Mouse (Mus musculus): ENCODE data around the gene Zfhx3.

Gene Zfhx3

DNA sequence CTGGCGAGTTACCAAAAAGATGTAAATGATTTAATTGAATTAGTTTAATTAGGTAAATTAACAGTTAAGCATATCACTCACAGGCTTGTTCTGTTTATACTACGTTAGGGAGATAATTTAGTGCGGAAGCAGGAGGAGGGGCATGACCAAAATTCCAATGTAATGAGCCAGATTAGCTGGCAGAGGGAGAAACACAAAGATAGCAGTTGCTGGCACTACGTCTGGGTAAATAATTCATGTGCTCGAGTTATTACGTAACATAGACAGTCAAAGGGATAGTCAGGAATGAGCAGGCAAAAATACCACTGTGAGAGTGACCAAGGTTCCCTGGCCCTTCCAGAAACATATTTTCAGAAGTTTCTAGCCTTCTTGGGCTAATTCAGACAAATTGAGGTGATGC lies 426.6 kb downstream of the Zfhx3 start:
- DNase-seq, result no peak

DNA sequence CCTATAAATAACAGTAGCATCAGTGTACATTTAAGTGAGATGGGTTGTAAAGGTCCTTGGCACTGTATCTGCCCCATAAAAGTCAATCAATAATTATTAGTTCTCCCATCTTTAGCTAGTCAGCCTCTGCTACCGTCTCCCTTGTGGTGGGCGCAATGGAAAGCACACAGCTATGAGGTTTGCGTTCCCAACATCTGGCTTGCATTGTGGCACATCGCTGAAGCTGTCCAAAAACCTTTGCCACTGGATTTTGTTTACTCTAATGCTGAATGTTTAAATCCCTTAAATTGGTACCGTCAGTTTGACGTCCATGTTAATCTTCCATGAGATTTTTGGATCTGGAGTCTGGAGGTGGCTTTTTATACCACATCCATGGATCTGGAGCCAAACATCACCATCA lies 428.3 kb downstream of the Zfhx3 start:
- no peak for DNase-seq

DNA sequence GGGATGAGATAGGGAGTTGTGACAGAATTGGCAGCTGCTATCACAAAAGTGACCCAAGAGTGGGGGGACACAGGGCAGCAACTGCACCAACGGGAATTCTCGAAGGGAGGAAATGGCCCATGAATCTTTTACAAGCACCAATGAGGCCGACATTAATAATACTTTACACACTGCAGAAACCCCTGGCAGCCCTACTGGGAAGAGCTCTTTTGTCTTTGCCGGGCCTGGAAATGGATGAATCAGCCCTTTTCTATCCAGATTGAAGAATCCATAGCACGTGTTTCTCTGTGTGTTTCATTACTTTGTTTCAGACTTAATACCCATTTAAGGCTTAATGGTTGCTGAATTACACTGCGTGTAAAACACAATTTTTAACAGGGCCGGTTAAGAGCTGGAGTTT lies 430.6 kb downstream of the Zfhx3 start:
- no peak for DNase-seq

DNA sequence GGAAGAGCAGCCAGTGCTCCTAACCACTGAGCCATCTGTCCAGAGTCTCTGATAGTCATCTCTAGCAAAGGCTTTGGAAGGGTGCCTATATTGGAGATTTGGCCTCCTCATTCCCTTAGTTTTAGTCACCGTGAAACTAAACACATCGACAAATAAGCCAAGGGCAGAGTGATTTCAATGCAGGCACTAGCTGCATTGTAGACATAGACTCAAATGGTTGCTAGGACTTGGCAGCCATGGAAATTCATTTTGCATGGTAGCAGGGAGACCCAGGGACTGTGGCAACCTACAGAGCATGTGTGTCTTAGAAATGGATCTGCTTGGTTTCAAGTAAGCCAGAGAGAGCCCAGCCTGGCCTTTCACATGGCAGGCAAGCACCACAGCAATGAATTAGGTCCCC lies 435.6 kb downstream of the Zfhx3 start:
- DNase-seq, result no peak

DNA sequence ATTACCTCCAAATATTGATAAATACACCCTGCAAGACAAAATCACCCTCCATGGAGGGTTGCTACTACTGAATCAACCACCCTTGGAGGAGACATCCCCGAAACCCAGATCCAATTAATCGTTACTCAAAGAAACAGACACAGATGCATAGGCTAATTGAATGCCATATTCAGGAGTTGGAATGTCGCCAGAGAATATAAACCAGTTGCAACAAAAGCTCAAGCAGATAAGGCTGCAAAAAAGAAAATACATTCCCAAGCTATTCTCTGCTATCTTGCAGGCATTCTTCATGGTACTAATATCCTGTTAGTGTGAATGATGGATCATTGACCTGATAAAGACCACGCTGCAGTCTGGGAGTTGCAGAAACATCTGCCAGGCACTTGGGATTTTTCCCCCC lies 440.7 kb downstream of the Zfhx3 start:
- DNase-seq, result no peak

DNA sequence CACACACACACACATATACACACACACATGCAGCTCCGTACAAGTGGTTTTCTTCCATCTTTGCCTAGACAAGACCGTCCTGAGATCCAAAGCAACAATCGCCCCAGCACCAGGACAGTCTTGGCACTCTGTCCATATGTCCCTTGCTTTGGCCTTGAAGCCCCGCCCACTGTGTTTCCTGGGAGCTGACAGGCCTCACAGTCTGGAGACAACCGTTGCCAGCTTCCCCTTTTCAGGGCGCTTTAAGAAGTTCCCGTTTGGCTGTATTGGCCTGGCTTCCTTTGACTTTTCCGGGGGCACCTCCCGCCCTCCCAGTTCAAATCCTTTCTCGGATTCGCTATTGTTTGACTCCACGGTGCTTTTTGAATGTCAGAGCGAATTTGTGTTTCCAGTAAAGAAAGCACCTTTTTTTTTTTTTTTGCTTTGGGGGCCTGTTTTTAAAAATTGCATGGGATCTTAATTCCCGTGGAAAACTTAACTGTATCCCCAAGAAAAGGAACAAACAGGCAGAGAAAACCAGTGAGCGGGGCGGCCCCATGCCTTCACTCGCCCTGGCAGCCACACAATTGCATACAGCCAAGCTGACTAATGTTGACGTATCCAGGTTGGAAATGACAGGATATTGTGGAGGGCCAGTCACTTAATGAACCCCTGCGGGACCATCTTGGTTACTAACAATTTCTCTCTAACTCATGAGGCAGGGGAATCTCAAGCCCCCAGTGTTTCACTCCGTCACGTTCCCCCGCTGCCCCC lies 444.9 kb downstream of the Zfhx3 start:
- no peak for DNase-seq

DNA sequence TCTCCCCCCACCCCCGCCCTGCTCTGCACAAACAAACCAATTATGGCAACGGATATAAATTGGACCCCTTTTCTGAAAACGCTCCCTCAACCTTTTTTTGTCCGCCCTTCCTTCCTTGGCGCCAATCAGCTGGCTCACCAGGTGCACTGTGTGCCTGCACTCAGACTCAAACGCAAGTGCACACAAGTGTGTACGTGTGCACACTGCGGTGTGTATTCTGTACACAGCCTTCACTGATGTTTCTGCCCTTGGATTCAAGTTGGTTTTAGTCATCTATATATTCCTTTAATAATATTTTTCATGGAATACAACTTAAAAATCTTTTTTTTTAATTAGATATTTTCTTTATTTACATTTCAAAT lies 445.4 kb downstream of the Zfhx3 start:
- no peak for DNase-seq

DNA sequence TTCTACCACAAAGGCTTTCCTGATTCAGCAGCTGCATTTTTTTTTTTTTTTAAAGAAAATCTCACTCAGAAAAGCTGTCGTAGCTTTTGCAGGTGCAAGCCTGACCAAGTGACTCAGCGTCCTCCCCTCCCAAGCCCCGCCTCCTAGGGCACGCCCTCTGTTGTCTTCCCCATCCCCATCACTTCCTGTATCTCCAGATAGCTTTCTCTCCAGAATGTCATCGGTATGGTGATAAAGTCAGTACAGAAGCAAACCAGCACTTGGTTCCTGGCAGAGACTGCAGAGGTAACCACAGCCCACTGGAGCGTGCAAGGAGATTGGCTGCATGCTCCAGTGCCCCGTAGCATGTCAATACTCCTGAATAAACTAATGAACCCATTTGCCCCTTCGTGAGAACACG lies 450.5 kb downstream of the Zfhx3 start:
- peak; percentile 75 to 85 for DNase-seq

DNA sequence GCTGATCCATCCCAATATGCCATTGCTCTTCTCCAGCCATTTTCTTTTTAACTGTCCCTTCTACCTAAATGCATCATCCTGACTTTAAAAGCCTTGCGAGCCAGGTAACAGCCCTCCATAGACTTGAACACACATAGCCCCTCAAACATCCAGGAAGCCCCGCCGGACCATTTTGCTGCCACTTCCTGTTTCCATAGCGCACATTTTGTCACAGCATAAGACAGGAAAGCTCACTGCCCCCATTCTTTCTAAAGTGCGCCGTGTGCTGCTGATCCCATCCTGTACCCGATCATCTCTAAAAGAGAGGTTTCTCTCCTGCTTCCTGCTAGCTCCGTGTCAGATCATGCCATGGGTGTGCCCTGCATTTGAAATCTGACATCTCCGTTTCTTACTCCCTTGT lies 459.7 kb downstream of the Zfhx3 start:
- peak; percentile 26 to 36 for DNase-seq

DNA sequence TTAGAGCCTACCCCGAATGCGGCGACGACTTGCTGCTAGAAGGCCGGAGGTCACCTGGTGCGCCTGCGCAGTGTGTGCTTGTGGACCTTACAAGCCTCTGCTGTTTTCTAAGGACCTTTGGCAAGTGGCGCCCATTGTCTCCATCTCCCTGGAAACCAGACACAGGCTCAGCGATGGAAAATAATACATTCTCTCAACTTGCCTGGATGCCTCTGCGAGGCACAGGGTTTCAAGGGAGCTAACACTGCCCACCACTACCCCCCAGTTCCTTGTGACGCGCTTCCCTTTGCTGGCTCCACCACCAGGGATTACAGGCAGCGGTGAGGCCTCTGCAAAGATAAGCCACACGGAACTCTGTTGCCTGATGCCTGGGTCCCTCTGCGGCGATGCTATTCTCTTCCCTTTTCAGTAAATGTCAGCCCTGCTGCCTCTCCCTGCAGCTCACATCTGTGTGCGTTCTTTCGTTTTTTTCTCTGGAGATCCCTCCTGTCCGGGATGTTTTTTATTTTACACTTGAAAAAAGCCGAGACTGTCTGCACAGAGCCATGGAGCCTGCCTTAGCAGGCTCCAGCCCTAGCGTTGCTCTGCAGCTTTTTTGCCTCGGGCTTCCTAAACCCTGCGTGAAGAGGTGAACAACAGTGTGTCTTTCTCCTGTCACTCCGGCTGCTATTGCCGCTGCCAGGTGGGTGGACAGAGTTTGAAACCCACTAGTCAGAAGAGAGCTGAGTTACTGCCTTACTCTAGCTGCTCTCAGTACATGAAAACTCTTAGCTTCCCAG lies 464.5 kb downstream of the Zfhx3 start:
- DNase-seq, result no peak

DNA sequence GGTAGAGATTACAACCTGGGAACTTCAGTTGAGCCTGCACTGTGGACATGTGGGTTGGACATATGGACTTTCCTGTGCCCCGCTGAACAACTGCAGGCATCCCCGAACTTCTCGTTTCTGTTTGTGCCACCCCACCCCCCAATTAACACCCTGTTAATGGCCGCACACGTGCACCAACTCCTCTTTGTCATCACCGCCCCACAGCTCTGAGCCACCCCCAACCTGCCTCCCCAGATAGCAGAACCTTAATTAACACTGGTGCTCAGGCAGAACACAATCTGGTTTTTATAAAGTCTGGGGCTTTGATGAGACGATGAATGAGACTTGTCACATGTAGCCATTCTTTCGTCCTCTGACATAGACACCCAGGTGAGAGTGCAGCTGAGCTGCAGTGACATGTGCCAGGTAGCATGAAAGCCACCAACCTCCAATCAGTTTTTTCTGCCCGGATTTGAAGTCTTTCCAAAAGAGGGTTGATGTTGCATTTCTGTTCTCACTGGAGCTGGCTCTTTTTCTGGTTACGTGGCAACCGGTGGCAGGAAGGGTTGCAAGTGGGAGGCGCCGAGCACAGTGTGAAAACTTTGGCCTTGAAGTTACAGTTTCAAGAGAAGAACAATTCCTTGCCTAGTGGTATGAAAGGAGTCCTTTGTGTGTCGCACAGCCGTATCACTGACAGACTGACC lies 476.9 kb downstream of the Zfhx3 start:
- DNase-seq, result no peak

DNA sequence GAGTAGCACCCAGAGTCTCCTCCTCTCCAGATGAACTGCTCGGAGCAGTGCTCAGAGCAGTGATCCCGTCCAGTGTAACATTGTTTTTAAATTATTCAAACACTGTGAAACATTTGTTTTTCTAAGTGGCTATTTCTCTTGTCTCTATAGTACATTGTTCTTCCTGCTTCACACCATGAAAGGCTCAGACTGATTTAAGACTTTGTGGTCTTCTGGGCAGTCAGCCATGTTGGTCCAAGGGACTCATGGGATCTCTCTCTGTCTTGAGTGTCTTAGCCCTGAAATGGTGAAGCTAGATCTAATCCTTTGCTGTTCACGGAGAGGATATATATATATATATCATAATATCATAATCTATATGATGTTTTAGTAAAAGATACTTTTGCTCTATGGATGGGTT lies 480.1 kb downstream of the Zfhx3 start:
- DNase-seq, result no peak

DNA sequence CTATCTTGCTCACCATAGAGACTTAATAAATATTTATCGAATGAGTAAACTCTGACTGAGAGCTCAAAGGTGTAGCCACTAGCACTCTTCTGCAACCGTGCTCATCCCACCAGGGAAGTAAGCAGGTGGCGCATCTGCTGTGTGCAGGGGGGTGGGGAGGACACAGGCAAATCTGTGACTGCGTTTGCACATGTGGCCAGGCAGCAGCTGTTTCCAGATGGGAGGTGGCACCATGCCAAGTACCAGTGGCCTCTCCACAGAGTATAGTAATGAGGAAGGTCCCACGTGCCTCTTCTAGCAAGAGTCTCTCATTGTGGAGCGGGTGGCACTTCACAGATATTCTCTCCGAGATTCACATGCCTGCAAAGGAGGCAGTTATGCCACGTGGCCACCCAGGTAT lies 481.9 kb downstream of the Zfhx3 start:
- peak; percentile 5 to 25 for DNase-seq

DNA sequence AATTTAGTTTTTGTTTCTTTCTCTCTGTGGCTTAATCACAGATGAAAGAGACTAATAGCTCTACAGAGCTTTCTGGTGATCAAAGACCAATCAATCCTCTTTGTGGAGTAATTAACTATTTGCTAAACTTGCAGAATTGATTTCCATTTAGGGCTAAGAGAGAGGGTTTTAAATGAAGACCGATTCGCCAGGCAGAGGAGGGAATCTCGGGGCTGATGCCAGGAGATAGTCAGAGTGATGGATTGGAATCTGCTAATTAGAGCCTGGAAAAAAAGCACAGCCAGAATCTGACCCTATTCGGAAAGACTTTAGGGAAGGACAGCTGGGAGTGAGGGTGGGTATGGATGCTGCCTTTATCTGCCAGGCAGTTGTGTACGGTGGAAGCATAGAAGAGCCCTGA lies 490.9 kb downstream of the Zfhx3 start:
- no peak for DNase-seq

DNA sequence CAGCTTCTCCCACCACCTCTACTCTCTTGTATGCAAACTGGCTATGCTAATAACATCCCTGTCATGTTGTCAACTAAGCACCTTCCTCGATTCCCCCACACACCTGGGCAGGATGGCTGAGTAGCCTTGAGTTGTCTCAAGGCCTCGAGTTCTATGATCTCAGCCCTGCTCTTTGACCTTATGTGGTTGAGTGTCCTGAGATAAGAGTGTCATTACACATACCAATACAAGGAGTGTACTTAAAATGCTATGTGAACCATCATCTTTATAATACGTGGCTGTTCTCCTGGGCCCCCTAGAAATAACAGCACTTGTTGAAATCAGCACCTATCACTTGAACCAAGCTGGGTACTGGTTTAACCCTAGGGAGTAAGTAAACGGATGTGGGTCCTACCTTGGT lies 492.1 kb downstream of the Zfhx3 start:
- DNase-seq, result no peak

DNA sequence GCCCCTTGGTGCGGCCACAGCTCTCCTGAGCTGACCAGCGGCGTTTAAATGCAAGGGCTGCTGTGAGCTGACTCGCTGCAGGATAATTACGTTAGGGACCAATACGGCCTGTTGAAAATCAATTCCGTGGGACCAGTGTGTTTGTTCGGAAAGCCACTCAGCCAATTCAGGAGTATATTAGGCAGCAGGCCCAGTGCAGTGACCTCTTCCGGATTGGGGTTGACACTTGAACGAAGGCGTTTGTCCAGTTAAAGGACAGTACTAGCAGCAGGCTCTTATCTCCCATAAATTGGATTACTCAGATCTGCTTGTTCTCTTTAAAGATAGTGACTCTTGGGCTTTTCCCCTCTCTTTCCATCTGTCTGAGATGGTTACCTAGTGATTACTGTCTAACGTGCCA lies 493.9 kb downstream of the Zfhx3 start:
- DNase-seq, result no peak

DNA sequence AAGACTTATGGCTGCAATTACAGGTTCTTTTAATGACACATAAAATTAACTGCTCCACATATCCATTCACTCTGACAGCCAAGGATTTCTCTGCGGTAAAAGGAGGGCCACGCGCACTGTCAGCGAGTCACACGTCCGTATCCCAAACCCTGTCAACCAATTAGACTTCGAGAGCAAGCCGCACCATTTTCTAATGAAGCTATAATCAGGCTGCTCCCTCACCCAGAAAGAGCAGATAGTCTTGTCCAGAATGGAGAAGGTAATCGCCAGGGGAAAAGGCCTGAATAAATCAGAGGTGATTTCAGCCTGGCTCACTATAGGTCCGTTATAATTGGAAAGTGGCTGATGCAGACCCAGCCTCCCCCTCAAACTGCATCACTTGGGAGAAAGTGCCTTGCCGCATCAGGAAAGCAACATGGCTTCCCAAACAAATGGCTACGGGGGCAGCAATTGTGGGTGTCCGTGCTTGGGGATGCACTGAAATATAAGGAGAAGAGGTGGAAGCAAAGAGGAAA lies 494.9 kb downstream of the Zfhx3 start:
- DNase-seq, result no peak

DNA sequence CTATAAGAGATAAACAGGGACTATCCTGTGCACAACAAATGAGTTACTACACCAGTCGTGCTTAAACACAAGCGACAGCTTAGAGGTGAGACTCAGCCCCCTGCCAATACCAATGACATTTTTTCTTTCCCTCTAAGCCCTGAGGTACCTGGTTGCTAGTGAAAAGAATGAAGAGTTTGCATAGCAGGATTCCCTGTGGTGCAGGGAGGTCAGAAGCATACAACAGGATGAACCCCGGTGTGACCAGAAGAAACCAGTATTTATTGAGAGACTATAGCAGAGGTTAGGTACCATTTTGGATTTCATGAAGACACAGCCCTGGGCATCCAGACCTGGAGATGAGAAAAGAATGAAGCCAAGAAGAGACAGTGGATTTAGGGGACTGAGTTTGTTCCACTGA lies 498.0 kb downstream of the Zfhx3 start:
- no peak for DNase-seq

DNA sequence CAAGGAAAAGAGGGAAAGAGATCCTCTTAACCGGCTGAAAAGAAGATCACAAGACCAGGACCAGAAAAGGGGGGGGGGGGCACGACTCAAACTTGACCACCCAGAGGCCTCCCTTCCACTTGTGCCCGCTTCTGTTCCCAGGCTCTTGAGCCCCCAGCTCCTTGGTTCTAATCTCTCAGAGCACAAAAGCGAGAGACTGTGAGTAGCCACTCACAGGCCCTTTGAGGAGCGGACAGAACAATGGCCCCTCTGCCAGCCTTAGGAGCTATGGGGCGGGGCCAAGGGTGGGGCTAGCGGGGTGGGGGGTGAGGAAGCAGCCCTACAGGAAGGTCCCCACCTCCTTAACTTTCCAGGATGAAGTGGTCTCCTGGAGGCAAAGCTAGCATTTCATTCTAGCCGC lies 508.4 kb downstream of the Zfhx3 start:
- DNase-seq, result no peak

DNA sequence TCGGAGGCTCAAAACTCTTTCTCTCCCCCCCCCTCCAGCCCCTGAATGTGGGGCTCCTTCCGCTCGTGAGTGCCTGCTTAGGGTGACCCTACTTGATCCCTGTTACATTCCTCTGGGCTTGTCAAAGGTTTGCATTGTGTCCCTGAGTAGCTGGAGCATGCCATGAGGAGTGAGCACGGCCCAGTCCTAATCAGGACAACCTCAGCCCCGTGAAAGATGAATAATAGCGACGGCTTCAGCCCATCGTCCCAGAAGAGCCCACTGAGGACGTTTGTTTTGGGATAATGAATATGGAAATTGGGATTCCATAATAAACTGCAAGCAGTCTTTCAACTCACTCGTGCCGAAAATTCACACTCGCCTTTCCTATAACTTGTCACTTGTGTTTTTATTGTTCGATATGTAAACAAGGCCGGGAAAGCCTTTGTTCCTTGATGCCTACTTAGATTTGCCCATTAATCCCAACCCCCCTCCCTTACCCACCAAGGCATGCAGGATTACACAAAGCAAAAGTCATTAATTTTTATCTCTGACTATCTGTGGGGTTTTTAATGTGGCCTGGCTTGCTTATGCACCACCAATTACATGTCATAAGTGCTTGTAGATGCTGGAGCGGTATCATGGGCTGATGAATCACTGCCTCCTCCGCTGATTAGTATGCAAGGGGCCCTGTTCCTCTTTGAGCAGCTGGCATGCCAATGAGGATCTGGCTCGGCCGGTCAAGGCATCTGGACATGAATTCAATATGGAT lies 512.3 kb downstream of the Zfhx3 start:
- no peak for DNase-seq

DNA sequence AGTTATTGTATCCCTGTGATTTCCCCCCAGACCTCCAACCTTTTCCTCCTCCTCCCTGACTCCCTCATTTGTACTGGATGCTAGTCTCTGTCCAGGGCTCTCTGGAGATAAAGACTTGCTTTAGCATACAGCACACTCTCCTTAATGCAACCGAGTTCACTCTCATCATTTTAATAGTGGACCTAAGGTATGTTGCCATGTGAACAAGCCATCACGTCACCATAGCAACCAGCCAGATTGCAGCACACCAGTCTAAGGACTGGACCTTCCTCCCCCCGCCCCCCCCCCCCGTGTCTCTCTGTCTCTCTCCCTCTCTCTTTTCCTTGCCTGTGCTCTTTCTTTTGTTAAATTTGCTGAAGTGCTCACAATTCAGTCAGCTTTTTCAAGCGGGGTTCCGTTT lies 524.2 kb downstream of the Zfhx3 start:
- no peak for DNase-seq

DNA sequence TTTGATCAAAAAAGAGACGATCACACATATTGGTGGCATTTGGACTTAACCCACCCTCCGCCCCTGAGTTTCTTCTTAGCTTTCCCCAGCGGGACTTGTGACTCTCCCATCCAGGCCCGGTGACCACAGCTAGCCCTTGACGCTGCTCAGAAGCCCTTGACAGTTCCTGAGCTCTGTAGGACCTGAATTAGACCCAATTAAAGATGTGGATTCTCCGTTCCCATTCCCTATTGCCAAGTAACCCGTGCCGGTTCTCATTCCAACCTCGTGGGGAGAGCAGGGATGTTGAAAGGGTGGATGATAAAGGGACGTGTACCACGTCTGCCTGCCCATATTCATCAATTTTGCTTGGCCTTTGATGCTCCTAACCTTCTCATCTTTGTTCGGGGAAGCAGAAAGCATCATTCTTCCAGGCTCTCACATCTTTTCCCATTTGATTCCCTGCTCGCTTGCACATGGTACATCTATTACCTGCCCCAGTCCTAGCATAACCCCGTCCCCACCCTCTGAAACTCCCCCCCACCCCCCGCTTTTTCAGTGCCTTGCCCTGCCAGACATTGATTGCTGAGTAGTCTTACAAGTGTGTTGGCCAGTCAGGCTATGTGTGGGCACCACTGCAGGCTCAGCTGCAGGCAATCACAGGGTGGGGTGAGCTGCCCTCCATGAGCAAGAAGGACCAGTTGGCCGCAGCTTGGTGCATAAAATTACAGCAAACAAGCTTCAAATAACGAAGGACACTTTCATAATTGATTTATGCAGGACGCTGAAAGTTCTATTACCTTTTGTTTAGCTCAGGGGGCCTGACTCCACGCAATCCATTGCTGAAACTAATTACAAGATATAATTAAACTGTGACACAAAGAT lies 525.0 kb downstream of the Zfhx3 start:
- DNase-seq, result no peak

All from thymus, postnatal 36 days (tissue).